Mouse (Mus musculus) C2C12 (cell line): ENCODE measurements around the gene Rexo4.

ENCODE experiments used
- CEBPB ChIP-seq: IDR thresholded peaks from one replicate; pipeline ENCODE4 v1.6.1; 2011; ENCODE audit warnings: low read depth, mild to moderate bottlenecking, control low read depth, moderate library complexity
- CTCF ChIP-seq: IDR thresholded peaks from one replicate; pipeline ENCODE4 v1.5.1; 2011; ENCODE audit not compliant: control insufficient read depth, insufficient read depth, insufficient read length
- FOSL1 ChIP-seq: IDR thresholded peaks from one replicate; pipeline ENCODE4 v1.8.0; 2011; ENCODE audit warnings: mild to moderate bottlenecking, low read length; ENCODE audit not compliant: poor library complexity, insufficient read depth, severe bottlenecking
- MAX ChIP-seq: IDR thresholded peaks from one replicate; pipeline ENCODE4 v1.6.1; 2011; ENCODE audit warnings: mild to moderate bottlenecking, control low read depth
- USF1 ChIP-seq: IDR thresholded peaks from one replicate; pipeline ENCODE4 v1.6.1; 2011; ENCODE audit warnings: low read depth, mild to moderate bottlenecking, control low read depth, moderate library complexity

DNA sequence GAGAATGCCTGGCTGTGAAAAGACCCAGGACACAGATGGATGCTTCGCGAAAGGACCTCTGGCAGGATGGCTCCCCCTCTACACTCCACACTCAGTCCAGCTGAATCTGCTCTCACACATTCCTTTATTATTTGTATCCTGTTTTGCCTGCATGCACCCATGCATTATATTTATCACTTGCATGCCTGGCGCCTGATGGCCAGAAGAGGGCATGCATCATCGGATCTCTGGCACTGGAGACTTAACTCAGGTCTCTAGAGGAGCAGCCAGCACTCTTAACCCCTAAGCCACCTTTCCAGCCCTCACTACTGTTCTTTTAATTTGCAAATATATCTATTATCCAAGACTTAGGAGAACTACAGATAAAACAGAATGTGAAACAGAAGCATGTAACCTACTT lies 3.4 kb downstream of the Rexo4 start:
- TF ChIP-seq CTCF = no peak
- TF ChIP-seq CEBPB = no peak
- no peak for TF ChIP-seq USF1
- no peak for TF ChIP-seq MAX
- no peak for TF ChIP-seq FOSL1
